Mouse (Mus musculus): ENCODE data around the gene Tbck.

Gene Tbck

GRCm38 (mm10) chr3:132766033-132766726 lies 82.2 kb downstream of the Tbck start:
- no peak for DNase-seq

- DNase-seq: peak; percentile 3 to 15
These were observed 88.1 kb downstream of the Tbck start for GRCm38 (mm10) chr3:132772054-132772453.

GRCm38 (mm10) chr3:132776686-132777085 lies 92.7 kb downstream of the Tbck start:
- DNase-seq: no peak

- no peak for DNase-seq
These were observed 97.2 kb downstream of the Tbck start for GRCm38 (mm10) chr3:132781103-132781502.

- no peak for DNase-seq
These were observed 99.1 kb downstream of the Tbck start for GRCm38 (mm10) chr3:132783087-132783486.

GRCm38 (mm10) chr3:132784732-132785131 lies 100.8 kb downstream of the Tbck start:
- DNase-seq: no peak

GRCm38 (mm10) chr3:132786690-132787089 lies 102.7 kb downstream of the Tbck start:
- DNase-seq: no peak

GRCm38 (mm10) chr3:132787775-132788174 lies 103.8 kb downstream of the Tbck start:
- no peak for DNase-seq

- no peak for DNase-seq
These were observed 107.2 kb downstream of the Tbck start for GRCm38 (mm10) chr3:132791140-132791539.

- DNase-seq: no peak
These were observed 116.3 kb downstream of the Tbck start for GRCm38 (mm10) chr3:132800196-132800595.

- no peak for DNase-seq
These were observed 118.0 kb downstream of the Tbck start for GRCm38 (mm10) chr3:132801910-132802309.

- DNase-seq: no peak
These were observed 124.1 kb downstream of the Tbck start for GRCm38 (mm10) chr3:132807888-132808579.

GRCm38 (mm10) chr3:132808951-132809350 lies 125.0 kb downstream of the Tbck start:
- DNase-seq: no peak

GRCm38 (mm10) chr3:132811791-132812190 lies 127.8 kb downstream of the Tbck start:
- DNase-seq: no peak

- peak in 1 of 2 experiments; percentile 13 for DNase-seq
These were observed 128.4 kb downstream of the Tbck start for GRCm38 (mm10) chr3:132812356-132812755.

GRCm38 (mm10) chr3:132813147-132813546 lies 129.2 kb downstream of the Tbck start:
- DNase-seq: no peak

GRCm38 (mm10) chr3:132813706-132814497 lies 130.0 kb downstream of the Tbck start:
- no peak for DNase-seq

- peak; percentile 21 to 24 for DNase-seq
These were observed 131.0 kb downstream of the Tbck start for GRCm38 (mm10) chr3:132814791-132815496.

GRCm38 (mm10) chr3:132815497-132816326 lies 131.8 kb downstream of the Tbck start:
- DNase-seq: no peak

- DNase-seq: no peak
These were observed 135.5 kb downstream of the Tbck start for GRCm38 (mm10) chr3:132819408-132819807.

- DNase-seq: no peak
These were observed 147.4 kb downstream of the Tbck start for GRCm38 (mm10) chr3:132831179-132831873.
